In genomic region chr3:149349211-149349697, GRCm38 (mm10) we compare ENCODE assay signal across 8 mouse cellular contexts.
A peak's percentile ranks its signal among the peaks of the same experiment; 100 is the strongest.
DNase-seq lines count a peak whose midpoint lies in the region; ATAC-seq and TF ChIP-seq lines count a peak whose summit lies in the region.

No protein-coding gene starts in this region.

- no peaks in the 10 kb centered on the region; the same call in 1 of the 2 replicates for H3K4me1 ChIP-seq in forebrain, embryonic 11.5 days (replicated peaks; ENCODE audit: control insufficient read depth, insufficient read depth, low read length)
- H3K4me1 ChIP-seq in limb, embryonic 13.5 days, result peaks cover 38% of the 10 kb centered on the region
- H3K4me1 ChIP-seq in midbrain, postnatal 0 days (ENCODE audit: insufficient read depth, low read length), result no peaks in the 10 kb centered on the region
- peaks cover 3% of the 10 kb centered on the region; the same call in 1 of the 2 replicates for H3K4me1 ChIP-seq in stomach, embryonic 15.5 days

- no peak overlapping the region for H3K27ac ChIP-seq in forebrain, embryonic 11.5 days (ENCODE audit: low read depth, low read length)
- no peak overlapping the region for H3K27ac ChIP-seq in limb, embryonic 13.5 days
- H3K27ac ChIP-seq in midbrain, postnatal 0 days (ENCODE audit: low read depth, low read length), result no peak overlapping the region
- H3K27ac ChIP-seq in stomach, embryonic 15.5 days, result no peak overlapping the region

- intact Hi-C loops in heart, postnatal 36 days (cut with DNase I), result loop anchor here (1.0 to 5.0 kb wide), 4 partner anchors 127 to 360 kb away; no protein-coding TSS in a partner anchor

- no peaks in the 10 kb centered on the region for H3K9me3 ChIP-seq in forebrain, embryonic 11.5 days (ENCODE audit: control insufficient read depth, low read length)
- no peaks in the 10 kb centered on the region for H3K9me3 ChIP-seq in limb, embryonic 13.5 days
- no peaks in the 10 kb centered on the region for H3K9me3 ChIP-seq in midbrain, postnatal 0 days (ENCODE audit: low read length)
- H3K9me3 ChIP-seq in stomach, embryonic 15.5 days, result no peaks in the 10 kb centered on the region

- H3K4me3 ChIP-seq in forebrain, embryonic 11.5 days (ENCODE audit: low read depth, low read length), result no peak overlapping the region
- no peak overlapping the region for H3K4me3 ChIP-seq in limb, embryonic 13.5 days
- no peak overlapping the region for H3K4me3 ChIP-seq in midbrain, postnatal 0 days (ENCODE audit: low read depth, low read length)
- H3K4me3 ChIP-seq in stomach, embryonic 15.5 days (replicated peaks), result no peak overlapping the region

- no peak overlapping the region for H3K4me2 ChIP-seq in forebrain, embryonic 11.5 days (ENCODE audit: low read depth, low read length, severe bottlenecking)
- H3K4me2 ChIP-seq in limb, embryonic 13.5 days (replicated peaks), result no peak overlapping the region
- H3K4me2 ChIP-seq in midbrain, postnatal 0 days (ENCODE audit: low read depth, low read length, poor library complexity, severe bottlenecking), result no peak overlapping the region
- H3K4me2 ChIP-seq in stomach, embryonic 15.5 days, result no peak overlapping the region

- 0 out of 2 replicates have a peak, but pooled peaks have one; percentile 71 for ATAC-seq in forebrain, embryonic 11.5 days (replicated peaks; ENCODE audit: low FRiP score)
- peak; percentile 75; the same call in 1 of the 2 replicates for ATAC-seq in limb, embryonic 13.5 days (ENCODE audit: low FRiP score, low read depth)
- no peak for ATAC-seq in midbrain, postnatal 0 days (ENCODE audit: low FRiP score)
- peak; percentile 70; the same call in 1 of the 2 replicates for ATAC-seq in stomach, embryonic 15.5 days (ENCODE audit: insufficient read depth, low FRiP score, low read depth)

- DNase-seq in cerebellum, postnatal 10 days, result peak; percentile 65 to 67
- DNase-seq in cerebellum, postnatal 36 days, result no peak
- peak; percentile 50 for DNase-seq in ZHBTc4 (ENCODE audit: low read depth, low spot score)
- DNase-seq in forebrain, embryonic 11.5 days (ENCODE audit: low spot score), result peak; percentile 79
- peak; percentile 78 to 79 for DNase-seq in heart, postnatal 36 days
- peak; percentile 19 for DNase-seq in midbrain, postnatal 0 days (ENCODE audit: low spot score)

- H3K36me3 ChIP-seq in forebrain, embryonic 11.5 days (ENCODE audit: control insufficient read depth, insufficient read depth, low read length), result no peaks in the 10 kb centered on the region
- H3K36me3 ChIP-seq in limb, embryonic 13.5 days, result no peaks in the 10 kb centered on the region
- H3K36me3 ChIP-seq in midbrain, postnatal 0 days (ENCODE audit: insufficient read depth, low read length), result no peaks in the 10 kb centered on the region
- no peaks in the 10 kb centered on the region for H3K36me3 ChIP-seq in stomach, embryonic 15.5 days

- 37% methylated on average over 9 of the region's 9 CpGs for WGBS in forebrain, embryonic 11.5 days
- 23% methylated on average over 9 of the region's 9 CpGs for WGBS in limb, embryonic 13.5 days
- WGBS in midbrain, postnatal 0 days, result 41% methylated on average over 9 of the region's 9 CpGs
- WGBS in stomach, embryonic 15.5 days, result 35% methylated on average over 9 of the region's 9 CpGs

- no peaks in the 10 kb centered on the region for H3K27me3 ChIP-seq in forebrain, embryonic 11.5 days (ENCODE audit: control insufficient read depth, insufficient read depth, low read length)
- no peaks in the 10 kb centered on the region for H3K27me3 ChIP-seq in limb, embryonic 13.5 days
- no peaks in the 10 kb centered on the region for H3K27me3 ChIP-seq in midbrain, postnatal 0 days (ENCODE audit: insufficient read depth, low read length)
- H3K27me3 ChIP-seq in stomach, embryonic 15.5 days (replicated peaks), result no peaks in the 10 kb centered on the region

- peak; percentile 54 for TF ChIP-seq CTCF in midbrain, postnatal 0 days (IDR thresholded peaks at IDR 0.05)

- H3K9ac ChIP-seq in forebrain, embryonic 11.5 days (ENCODE audit: low read length), result no peak overlapping the region
- H3K9ac ChIP-seq in limb, embryonic 13.5 days, result no peak overlapping the region
- H3K9ac ChIP-seq in midbrain, postnatal 0 days (replicated peaks; ENCODE audit: low read length, poor library complexity, severe bottlenecking), result no peak overlapping the region
- H3K9ac ChIP-seq in stomach, embryonic 15.5 days, result no peak overlapping the region

Comparison
In these comparisons a context has a peak if more than half of its experiments do, and no peak if none do; other contexts are left out.
1. DNase-seq: peak in cerebellum, postnatal 10 days (2 of 2), ZHBTc4 (single experiment), forebrain, embryonic 11.5 days (single experiment), heart, postnatal 36 days (2 of 2) and midbrain, postnatal 0 days (single experiment); none in cerebellum, postnatal 36 days (0 of 2).